Mouse (Mus musculus) ES-Bruce4 (cell line): ENCODE results near the gene Itsn1. TPM values are rescaled to one million over a fixed set of nuclear protein-coding genes. Genes with fewer than 3 reads are reported as not detected.

Source experiments
- H3K27ac ChIP-seq: 2 replicates; pipeline ENCODE4 v1.5.1; 2012; ENCODE audit warnings: low read length, inconsistent platforms; ENCODE audit not compliant: insufficient read depth
- H3K27me3 ChIP-seq: 2 replicates; pipeline ENCODE4 v1.6.1; 2012; ENCODE audit warnings: mild to moderate bottlenecking, low read length, inconsistent platforms; ENCODE audit not compliant: control insufficient read depth, poor library complexity, insufficient read depth, severe bottlenecking
- H3K36me3 ChIP-seq: 2 replicates; pipeline ENCODE4 v1.6.1; 2012; ENCODE audit warnings: inconsistent platforms, mild to moderate bottlenecking, low read length, moderate library complexity; ENCODE audit not compliant: control insufficient read depth, poor library complexity, insufficient read depth, severe bottlenecking
- H3K4me1 ChIP-seq: one replicate; pipeline ENCODE4 v1.8.1; 2011; ENCODE audit warnings: low read length; ENCODE audit not compliant: control insufficient read depth, insufficient read depth
- H3K4me3 ChIP-seq: 2 replicates; pipeline ENCODE4 v1.5.1; 2011; ENCODE audit warnings: low read depth, mild to moderate bottlenecking, low read length
- H3K9ac ChIP-seq: 2 replicates; pipeline ENCODE4 v1.6.1; 2012; ENCODE audit warnings: low read depth, mild to moderate bottlenecking, inconsistent platforms; ENCODE audit not compliant: poor library complexity, severe bottlenecking
- H3K9me3 ChIP-seq: replicated peaks from 2 replicates; pipeline ENCODE4 v1.6.1; 2012; ENCODE audit warnings: mild to moderate bottlenecking, low read length, inconsistent platforms; ENCODE audit not compliant: control insufficient read depth, poor library complexity, insufficient read depth, severe bottlenecking
- CTCF ChIP-seq: IDR thresholded peaks from one replicate; pipeline ENCODE4 v1.8.1; 2011; ENCODE audit warnings: low read depth, low read length
- EP300 ChIP-seq: IDR thresholded peaks from 2 replicates; pipeline ENCODE4 v1.6.1; 2011; ENCODE audit warnings: low read depth, low read length; ENCODE audit not compliant: insufficient read depth
- POLR2A ChIP-seq: IDR thresholded peaks from one replicate; pipeline ENCODE4 v1.8.1; 2011; ENCODE audit warnings: low read length; ENCODE audit not compliant: insufficient read depth
- polyA plus RNA-seq: library from polyadenylated mRNA; stranded (reverse); fragments of >200 nt; gene quantifications from 2 replicates; pipeline ENCODE4 v1.2.4, GENCODE M21; 2011; ENCODE audit warnings: low read depth; ENCODE audit not compliant: missing spikeins, insufficient read depth, insufficient read length

The Itsn1 gene
- polyA plus RNA-seq, 1 experiment = 85.7 TPM

DNA sequence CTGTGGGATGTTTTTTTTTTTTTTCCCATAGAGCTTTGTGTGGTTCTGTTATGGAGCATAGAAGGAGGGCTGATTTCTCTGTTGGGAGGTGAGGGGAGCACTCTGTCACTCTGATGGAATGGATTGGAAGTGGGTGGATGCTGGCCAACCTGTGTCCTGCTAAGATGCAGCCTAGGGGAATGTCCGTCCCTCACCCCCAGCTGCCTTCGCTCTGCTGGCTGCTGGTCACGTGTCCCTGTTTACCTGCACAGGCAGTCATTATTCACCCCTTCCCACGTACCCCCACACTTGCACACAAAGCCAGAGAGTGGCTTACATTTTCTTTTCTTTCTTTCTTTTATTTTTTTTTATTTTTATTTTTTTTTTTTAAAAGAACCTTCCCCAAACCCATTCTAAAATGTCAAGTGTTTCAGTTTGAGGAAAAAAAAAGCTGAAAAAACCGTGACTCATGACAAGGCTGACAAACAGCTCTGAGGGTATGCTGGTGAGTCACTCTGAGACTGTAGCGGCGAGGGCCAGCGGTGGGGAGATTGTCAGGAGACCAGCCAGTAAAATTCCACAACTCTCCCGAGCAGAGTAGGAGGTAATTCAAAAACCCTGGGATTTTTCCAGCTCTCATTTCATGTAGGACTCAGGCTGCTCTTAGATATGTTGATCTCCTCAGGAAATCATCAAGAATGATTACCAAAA lies 233.3 kb downstream of the Itsn1 start:
- Histone ChIP-seq H3K36me3 (no peaks in the 10 kb centered on the region), H3K27ac (no peak overlapping the region), H3K9me3 (no peaks in the 10 kb centered on the region), H3K27me3 (no peaks in the 10 kb centered on the region), H3K9ac (no peak overlapping the region), H3K4me3 (no peak overlapping the region), H3K4me1 (no peaks in the 10 kb centered on the region)
- no peak for TF ChIP-seq POLR2A
- no peak for TF ChIP-seq CTCF
- TF ChIP-seq EP300 = no peak

DNA sequence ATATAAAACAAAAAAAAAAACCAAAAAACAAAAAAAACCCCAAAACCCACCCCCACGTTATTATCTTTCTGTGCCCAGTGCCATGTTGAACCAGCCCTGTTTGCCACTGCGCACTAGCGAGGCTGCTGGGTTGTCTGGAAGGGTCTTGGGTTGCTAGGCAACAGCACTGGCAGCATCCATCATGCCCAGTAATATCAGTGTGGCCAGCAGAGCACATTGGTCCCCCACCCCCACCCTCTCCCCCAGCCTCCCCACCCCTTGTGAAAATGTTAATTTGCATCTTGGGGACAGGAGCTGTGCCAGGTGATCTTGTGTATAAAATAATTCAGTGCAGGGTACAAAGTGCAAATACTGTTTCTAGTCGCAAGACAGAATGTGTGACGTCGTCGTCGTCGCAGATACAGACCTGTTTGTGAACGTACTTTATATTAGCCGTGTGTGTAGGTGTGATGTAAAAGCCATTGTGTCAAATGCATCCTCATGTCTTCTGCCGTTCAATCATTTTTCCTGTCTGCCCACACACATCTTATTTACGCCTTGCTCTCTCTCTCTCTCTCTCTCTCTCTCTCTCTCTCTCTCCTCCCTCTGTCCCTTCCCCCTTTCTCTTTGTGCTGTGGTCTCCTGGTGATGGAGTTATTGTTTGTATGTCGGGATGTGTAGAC lies 233.9 kb downstream of the Itsn1 start:
- H3K9ac ChIP-seq = no peak overlapping the region
- no peak overlapping the region for H3K4me3 ChIP-seq
- H3K27ac ChIP-seq = no peak overlapping the region
- no peaks in the 10 kb centered on the region for H3K4me1 ChIP-seq
- TF ChIP-seq EP300 = no peak
- TF ChIP-seq CTCF = no peak
- no peak for TF ChIP-seq POLR2A
- no peaks in the 10 kb centered on the region for H3K27me3 ChIP-seq
- no peaks in the 10 kb centered on the region for H3K36me3 ChIP-seq
- H3K9me3 ChIP-seq = no peaks in the 10 kb centered on the region

DNA sequence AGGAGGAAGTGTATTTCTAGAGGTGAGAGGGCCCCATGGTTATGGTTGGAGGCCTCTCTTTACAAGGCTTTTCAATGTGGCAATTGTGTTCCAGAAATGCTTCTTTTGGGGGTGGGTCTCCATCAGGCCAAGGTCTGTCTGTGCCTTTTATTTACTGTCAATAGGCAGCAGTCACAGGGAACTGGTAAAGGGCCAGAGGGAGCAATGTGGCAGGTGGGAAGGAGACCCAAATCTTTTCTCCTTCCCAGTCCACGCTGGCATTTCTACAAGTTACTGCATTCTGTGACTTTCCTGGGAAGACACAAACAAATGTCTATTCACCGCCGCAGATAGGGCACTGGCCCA lies 234.4 kb downstream of the Itsn1 start:
- Histone ChIP-seq H3K9ac (no peak overlapping the region), H3K36me3 (no peaks in the 10 kb centered on the region), H3K27me3 (no peaks in the 10 kb centered on the region), H3K4me3 (no peak overlapping the region), H3K9me3 (no peaks in the 10 kb centered on the region), H3K27ac (no peak overlapping the region), H3K4me1 (no peaks in the 10 kb centered on the region)
- TF ChIP-seq POLR2A = no peak
- TF ChIP-seq EP300 = no peak

DNA sequence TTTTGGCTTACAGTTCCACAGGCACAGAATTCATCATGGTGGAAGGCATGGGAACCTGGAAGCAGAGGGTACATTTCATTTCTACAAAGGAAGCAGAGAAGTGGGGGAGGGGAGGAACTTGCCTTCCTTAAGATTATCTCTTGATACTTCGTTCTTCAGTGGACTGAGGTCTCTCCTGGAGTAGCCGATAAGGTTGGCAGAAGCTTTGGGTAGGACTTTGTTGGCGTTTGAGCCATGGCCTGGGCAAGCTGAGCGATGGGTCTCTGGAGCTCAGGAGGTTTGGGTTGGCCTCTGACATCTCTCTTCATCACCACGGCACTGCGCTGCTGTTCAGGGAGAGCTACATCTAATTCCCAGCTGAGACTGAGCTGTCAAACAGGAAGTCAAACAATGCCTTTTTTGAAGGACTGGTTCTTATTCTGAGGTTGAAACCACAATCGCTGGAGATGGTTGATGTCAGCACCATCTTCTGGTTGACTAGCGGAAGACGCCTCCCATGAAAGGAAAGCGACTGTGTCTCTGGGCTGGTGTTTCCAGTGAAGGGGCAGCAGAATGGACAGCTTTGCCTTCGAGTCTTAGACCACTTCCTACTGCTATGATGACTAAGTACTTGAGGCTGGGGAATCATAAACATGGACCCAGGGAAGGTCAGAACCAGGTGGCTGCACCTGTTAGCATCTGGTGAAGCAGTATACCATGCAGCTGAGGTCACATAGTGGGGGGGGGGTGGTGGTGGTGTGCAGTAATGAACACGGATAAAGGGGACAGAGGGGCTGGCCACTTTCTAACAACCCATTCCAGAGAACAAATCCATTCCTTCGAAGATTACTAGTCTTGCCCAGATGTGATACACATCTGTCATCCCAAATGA lies 235.5 kb downstream of the Itsn1 start:
- H3K36me3 ChIP-seq = no peaks in the 10 kb centered on the region
- H3K27ac ChIP-seq = no peak overlapping the region
- H3K4me1 ChIP-seq = no peaks in the 10 kb centered on the region
- H3K27me3 ChIP-seq = no peaks in the 10 kb centered on the region
- no peak overlapping the region for H3K4me3 ChIP-seq
- no peaks in the 10 kb centered on the region for H3K9me3 ChIP-seq
- TF ChIP-seq CTCF = no peak
- no peak for TF ChIP-seq POLR2A
- no peak for TF ChIP-seq EP300
- H3K9ac ChIP-seq = no peak overlapping the region

DNA sequence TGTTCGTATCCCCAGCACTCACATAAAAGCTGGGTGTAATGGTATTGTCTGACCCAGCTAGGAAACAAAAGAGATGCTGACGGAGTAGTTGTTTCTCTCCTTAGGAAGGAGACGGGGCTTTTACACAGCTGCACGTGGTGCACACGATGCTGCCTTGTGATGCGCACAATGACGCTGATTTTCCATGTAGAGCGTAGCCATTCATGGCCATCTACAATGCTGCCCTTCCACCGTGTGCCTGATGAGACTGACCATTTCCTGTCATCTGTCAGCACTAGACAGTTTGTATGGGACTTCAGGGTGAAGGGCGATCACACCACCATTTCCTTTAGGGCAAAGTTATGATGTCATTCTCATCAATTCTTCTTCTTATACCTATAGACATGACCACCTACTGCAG lies 239.6 kb downstream of the Itsn1 start:
- Histone ChIP-seq H3K27ac (no peak overlapping the region), H3K4me3 (no peak overlapping the region), H3K4me1 (no peaks in the 10 kb centered on the region), H3K27me3 (no peaks in the 10 kb centered on the region), H3K9me3 (no peaks in the 10 kb centered on the region), H3K36me3 (no peaks in the 10 kb centered on the region), H3K9ac (no peak overlapping the region)
- TF ChIP-seq CTCF (no peak), EP300 (no peak), POLR2A (no peak)
